Mouse (Mus musculus) hindbrain, embryonic 16.5 days (tissue): ENCODE data around the gene Kcnd3. TPM values are rescaled to one million over a fixed set of nuclear protein-coding genes. Genes with fewer than 3 reads are reported as not detected.

Experiments used
- ATAC-seq: fragments of 200-750 bp; cut with Nextera tagmentation; 2 replicates; pipeline ENCODE4 v1.8.0; 2017; ENCODE audit warnings: moderate TSS enrichment, moderate library complexity
- H3K27ac ChIP-seq: fragments of 300-500 bp; sonication (generic); 2 replicates; pipeline ENCODE4 v1.5.1; 2014; ENCODE audit warnings: low read depth, mild to moderate bottlenecking, control low read depth, low read length, moderate library complexity
- H3K27me3 ChIP-seq: fragments of 300-500 bp; sonication (generic); replicated peaks from 2 replicates; pipeline ENCODE4 v1.6.1; 2014; ENCODE audit warnings: low read length; ENCODE audit not compliant: control insufficient read depth, insufficient read depth
- H3K36me3 ChIP-seq: fragments of 300-500 bp; sonication (generic); 2 replicates; pipeline ENCODE4 v1.6.1; 2014; ENCODE audit warnings: mild to moderate bottlenecking, low read length, moderate library complexity, mixed read lengths; ENCODE audit not compliant: control insufficient read depth, insufficient read depth
- H3K4me1 ChIP-seq: fragments of 300-500 bp; sonication (generic); 2 replicates; pipeline ENCODE4 v1.6.1; 2014; ENCODE audit warnings: low read depth, low read length; ENCODE audit not compliant: control insufficient read depth, insufficient read depth
- H3K4me2 ChIP-seq: fragments of 300-500 bp; sonication (generic); 2 replicates; pipeline ENCODE4 v1.6.1; 2014; ENCODE audit warnings: mild to moderate bottlenecking, low read length, control low read depth, moderate library complexity
- H3K4me3 ChIP-seq: fragments of 300-500 bp; sonication (generic); 2 replicates; pipeline ENCODE4 v1.5.1; 2014; ENCODE audit warnings: mild to moderate bottlenecking, low read length, control low read depth, moderate library complexity
- H3K9ac ChIP-seq: fragments of 300-500 bp; sonication (generic); 2 replicates; pipeline ENCODE4 v1.6.1; 2014; ENCODE audit warnings: low read depth, mild to moderate bottlenecking, control low read depth, low read length, moderate library complexity
- H3K9me3 ChIP-seq: fragments of 300-500 bp; sonication (generic); 2 replicates; pipeline ENCODE4 v1.6.1; 2014; ENCODE audit warnings: mild to moderate bottlenecking, low read length, moderate library complexity; ENCODE audit not compliant: control insufficient read depth
- WGBS: fragments of 180-500 bp; shearing (Covaris S2); extraction: QIAGEN DNeasy Blood & Tissue Kit; methylation state at CpG from one replicate; pipeline ENCODE4 v1.1.7; 2014; 5-methylcytosine and 5-hydroxymethylcytosine counted together
- polyA plus RNA-seq: library from polyadenylated mRNA; unstranded; fragments of >200 nt; fragmentation: Nextera tagmentation; extraction: Ambion mirVana; gene quantifications from 2 replicates; pipeline ENCODE4 v1.2.1, GENCODE M21; 2015

Gene Kcnd3
- polyA plus RNA-seq, 1 experiment from 2014 or later: 9.1 TPM

- no peak overlapping the region for H3K9ac ChIP-seq
- no peaks in the 10 kb centered on the region for H3K36me3 ChIP-seq
- ATAC-seq: peak; percentile 21; the same call in 1 of the 2 replicates
- no peak overlapping the region for H3K4me3 ChIP-seq
- no peaks in the 10 kb centered on the region for H3K9me3 ChIP-seq
- 80% methylated on average over 2 of the region's 2 CpGs for WGBS
- H3K4me1 ChIP-seq: peaks cover 9% of the 10 kb centered on the region
- no peak overlapping the region for H3K27ac ChIP-seq
- H3K27me3 ChIP-seq: no peaks in the 10 kb centered on the region
- H3K4me2 ChIP-seq: no peak overlapping the region
Observed at GRCm38 (mm10) chr3:105412229-105412628, 39.9 kb upstream of the Kcnd3 start.

- no peak overlapping the region for H3K27ac ChIP-seq
- no peaks in the 10 kb centered on the region for H3K36me3 ChIP-seq
- peak; percentile 38; the same call in 1 of the 2 replicates for ATAC-seq
- H3K9me3 ChIP-seq: no peaks in the 10 kb centered on the region
- H3K9ac ChIP-seq: no peak overlapping the region
- peaks cover 7% of the 10 kb centered on the region for H3K4me1 ChIP-seq
- no peaks in the 10 kb centered on the region for H3K27me3 ChIP-seq
- no peak overlapping the region for H3K4me2 ChIP-seq
- no peak overlapping the region for H3K4me3 ChIP-seq
Observed at GRCm38 (mm10) chr3:105412681-105413080, 39.4 kb upstream of the Kcnd3 start.

DNA sequence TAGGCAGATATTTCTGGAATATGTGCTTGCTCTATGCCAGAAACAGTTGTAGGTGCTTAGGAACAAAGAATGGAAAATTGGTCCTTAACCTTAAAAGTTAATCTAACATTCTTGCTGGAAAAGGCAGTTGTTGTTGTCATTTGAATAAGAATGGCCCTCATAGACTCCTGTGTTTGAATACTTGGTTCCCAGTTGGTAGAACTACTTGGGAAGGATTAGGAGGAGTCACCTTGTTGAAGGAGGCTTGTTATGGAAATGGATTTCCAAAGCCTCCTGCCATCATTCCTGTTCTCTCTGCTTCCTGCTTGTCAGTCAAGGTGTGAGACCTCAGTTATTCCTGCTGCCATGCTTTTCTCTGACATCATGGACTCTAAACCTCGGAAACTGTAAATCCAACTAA lies 33.7 kb upstream of the Kcnd3 start:
- no peak overlapping the region for H3K4me3 ChIP-seq
- no peak overlapping the region for H3K9ac ChIP-seq
- no peak overlapping the region for H3K4me2 ChIP-seq
- no peaks in the 10 kb centered on the region for H3K4me1 ChIP-seq
- H3K9me3 ChIP-seq: peaks cover 3% of the 10 kb centered on the region; the same call in 1 of the 2 replicates
- H3K27me3 ChIP-seq: no peaks in the 10 kb centered on the region
- no peaks in the 10 kb centered on the region for H3K36me3 ChIP-seq
- ATAC-seq: no peak
- H3K27ac ChIP-seq: no peak overlapping the region
- WGBS: 91% methylated on average over 1 of the region's 1 CpGs

GRCm38 (mm10) chr3:105422391-105422790 lies 29.7 kb upstream of the Kcnd3 start:
- Histone ChIP-seq H3K27ac (no peak overlapping the region), H3K4me1 (no peaks in the 10 kb centered on the region), H3K9me3 (peaks cover 3% of the 10 kb centered on the region; the same call in 1 of the 2 replicates), H3K4me2 (no peak overlapping the region), H3K36me3 (no peaks in the 10 kb centered on the region), H3K27me3 (no peaks in the 10 kb centered on the region), H3K9ac (no peak overlapping the region), H3K4me3 (no peak overlapping the region)
- ATAC-seq: no peak

GRCm38 (mm10) chr3:105423427-105423826 lies 28.7 kb upstream of the Kcnd3 start:
- ATAC-seq: no peak
- no peaks in the 10 kb centered on the region for H3K36me3 ChIP-seq
- H3K9ac ChIP-seq: no peak overlapping the region
- peaks cover 3% of the 10 kb centered on the region; the same call in 1 of the 2 replicates for H3K9me3 ChIP-seq
- WGBS: 79% methylated on average over 4 of the region's 4 CpGs
- no peak overlapping the region for H3K4me2 ChIP-seq
- no peak overlapping the region for H3K27ac ChIP-seq
- H3K4me3 ChIP-seq: no peak overlapping the region
- H3K27me3 ChIP-seq: no peaks in the 10 kb centered on the region
- H3K4me1 ChIP-seq: no peaks in the 10 kb centered on the region

GRCm38 (mm10) chr3:105428586-105428985 lies 23.5 kb upstream of the Kcnd3 start:
- no peak overlapping the region for H3K27ac ChIP-seq

DNA sequence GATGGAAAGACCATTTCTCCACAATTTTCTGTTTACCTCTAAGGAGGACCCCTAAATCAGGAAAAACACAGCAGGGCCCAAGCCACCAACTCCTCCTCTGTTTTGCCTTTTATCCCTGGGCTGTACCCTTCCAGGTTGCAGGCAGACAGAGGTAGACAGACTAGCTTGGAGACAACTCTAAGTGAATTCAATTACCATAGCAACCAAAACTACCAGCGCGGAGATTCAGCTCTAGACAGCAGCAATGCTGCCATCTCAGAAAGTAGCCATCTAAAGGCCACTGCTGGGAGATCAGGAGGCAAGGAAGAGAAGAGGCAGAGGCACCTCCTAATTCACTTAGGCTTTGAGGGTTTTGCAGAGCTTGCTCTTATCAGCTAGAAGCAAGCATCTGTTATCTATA lies 15.7 kb upstream of the Kcnd3 start:
- H3K9ac ChIP-seq: no peak overlapping the region
- H3K4me3 ChIP-seq: no peak overlapping the region
- H3K4me1 ChIP-seq: no peaks in the 10 kb centered on the region; the same call in 1 of the 2 replicates
- peak; percentile 81 for ATAC-seq
- H3K9me3 ChIP-seq: no peaks in the 10 kb centered on the region
- no peaks in the 10 kb centered on the region for H3K27me3 ChIP-seq
- no peak overlapping the region for H3K27ac ChIP-seq
- H3K4me2 ChIP-seq: no peak overlapping the region
- no peaks in the 10 kb centered on the region for H3K36me3 ChIP-seq
- 31% methylated on average over 2 of the region's 2 CpGs for WGBS

More at GRCm38 (mm10) chr3:105428586-105428985, 23.5 kb upstream of the Kcnd3 start:
- no peak overlapping the region for H3K4me3 ChIP-seq
- H3K27me3 ChIP-seq: no peaks in the 10 kb centered on the region
- no peak overlapping the region for H3K4me2 ChIP-seq
- H3K9ac ChIP-seq: no peak overlapping the region
- no peaks in the 10 kb centered on the region for H3K4me1 ChIP-seq
- no peaks in the 10 kb centered on the region for H3K9me3 ChIP-seq
- ATAC-seq: no peak
- no peaks in the 10 kb centered on the region for H3K36me3 ChIP-seq

- Histone ChIP-seq H3K4me3 (no peak overlapping the region), H3K27ac (no peak overlapping the region), H3K4me2 (no peak overlapping the region), H3K36me3 (no peaks in the 10 kb centered on the region), H3K9me3 (no peaks in the 10 kb centered on the region), H3K27me3 (no peaks in the 10 kb centered on the region), H3K4me1 (no peaks in the 10 kb centered on the region; the same call in 1 of the 2 replicates), H3K9ac (no peak overlapping the region)
- 89% methylated on average over 11 of the region's 11 CpGs for WGBS
- no peak for ATAC-seq
Observed at GRCm38 (mm10) chr3:105436971-105437370, 15.2 kb upstream of the Kcnd3 start.

DNA sequence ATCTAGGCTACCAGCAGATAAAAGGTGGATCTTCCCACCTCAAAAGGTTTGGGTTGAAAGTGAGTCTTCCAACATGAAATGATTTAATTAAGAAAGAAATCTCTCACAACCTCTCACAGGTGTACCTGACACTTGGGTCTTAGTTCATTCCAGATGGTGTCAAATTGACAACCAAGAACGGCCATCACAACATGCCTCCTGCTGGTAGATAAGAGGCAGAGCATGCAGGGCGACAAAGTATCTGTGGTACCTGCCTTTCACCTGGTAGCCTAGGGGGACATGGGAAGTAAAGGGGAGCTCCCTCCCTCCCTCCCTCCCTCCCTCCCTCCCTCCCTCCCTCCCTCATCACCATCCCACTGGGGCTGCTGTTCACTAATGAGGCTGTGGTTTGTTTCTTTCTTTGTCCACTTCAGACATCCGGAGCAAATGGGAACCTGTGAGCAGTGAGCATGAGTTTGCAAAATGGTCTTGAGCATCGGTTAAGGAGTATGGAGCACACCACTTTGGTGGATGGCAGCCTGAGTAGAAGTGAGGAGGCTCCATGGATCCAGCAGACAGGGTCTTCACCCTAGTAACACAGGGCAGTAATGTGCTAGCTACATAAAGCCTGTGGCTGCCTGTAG lies 11.1 kb upstream of the Kcnd3 start:
- WGBS: 58% methylated on average over 4 of the region's 4 CpGs
- Histone ChIP-seq H3K9me3 (no peaks in the 10 kb centered on the region), H3K27me3 (no peaks in the 10 kb centered on the region), H3K4me3 (no peak overlapping the region), H3K4me1 (no peaks in the 10 kb centered on the region; the same call in 1 of the 2 replicates), H3K4me2 (no peak overlapping the region), H3K27ac (no peak overlapping the region), H3K9ac (no peak overlapping the region), H3K36me3 (no peaks in the 10 kb centered on the region)
- no peak for ATAC-seq
